Mouse (Mus musculus) forebrain, embryonic 14.5 days (tissue): Measurements from ENCODE around the gene Tspoap1. TPM values are rescaled to one million over a fixed set of nuclear protein-coding genes. Genes with fewer than 3 reads are reported as not detected.
A peak's percentile ranks its signal among the peaks of the same experiment; 100 is the strongest.

ENCODE experiments used
- ATAC-seq: fragments of 200-750 bp; cut with Nextera tagmentation; 2 replicates; pipeline ENCODE4 v1.8.0; 2017; ENCODE audit warnings: mild to moderate bottlenecking, moderate library complexity
- DNase-seq: peaks from one replicate; pipeline ENCODE4 v3.0.0-alpha.2; 2015; ENCODE audit warnings: low spot score
- H3K27ac ChIP-seq: fragments of 300-500 bp; sonication (generic); 2 replicates; pipeline ENCODE4 v1.5.1; 2014; ENCODE audit warnings: low read depth, mild to moderate bottlenecking, control low read depth, low read length, moderate library complexity
- H3K27me3 ChIP-seq: fragments of 300-500 bp; sonication (generic); replicated peaks from 2 replicates; pipeline ENCODE4 v1.6.1; 2014; ENCODE audit warnings: low read length, control low read depth, mixed read lengths; ENCODE audit not compliant: control insufficient read depth, insufficient read depth
- H3K36me3 ChIP-seq: fragments of 300-500 bp; sonication (generic); 2 replicates; pipeline ENCODE4 v1.6.1; 2014; ENCODE audit warnings: low read length, control low read depth; ENCODE audit not compliant: control insufficient read depth, insufficient read depth
- H3K4me1 ChIP-seq: fragments of 300-500 bp; sonication (generic); 2 replicates; pipeline ENCODE4 v1.6.1; 2014; ENCODE audit warnings: antibody characterized with exemption, low read length, control low read depth; ENCODE audit not compliant: control insufficient read depth, insufficient read depth
- H3K4me2 ChIP-seq: fragments of 300-500 bp; sonication (generic); 2 replicates; pipeline ENCODE4 v1.6.1; 2014; ENCODE audit warnings: mild to moderate bottlenecking, control low read depth, low read length
- H3K4me3 ChIP-seq: fragments of 300-500 bp; sonication (generic); 2 replicates; pipeline ENCODE4 v1.5.1; 2014; ENCODE audit warnings: low read depth, low read length, control low read depth
- H3K9ac ChIP-seq: fragments of 300-500 bp; sonication (generic); 2 replicates; pipeline ENCODE4 v1.6.1; 2014; ENCODE audit warnings: mild to moderate bottlenecking, low read length, control low read depth, moderate library complexity
- H3K9me3 ChIP-seq: fragments of 300-500 bp; sonication (generic); replicated peaks from 2 replicates; pipeline ENCODE4 v1.6.1; 2016; ENCODE audit warnings: low read length, control low read depth, mixed read lengths; ENCODE audit not compliant: control insufficient read depth
- WGBS: fragments of 180-500 bp; shearing (Covaris S2); extraction: QIAGEN DNeasy Blood & Tissue Kit; methylation state at CpG from one replicate; pipeline ENCODE4 v1.1.7; 2014; 5-methylcytosine and 5-hydroxymethylcytosine counted together
- polyA plus RNA-seq: library from polyadenylated mRNA; unstranded; fragments of >200 nt; fragmentation: Nextera tagmentation; extraction: Ambion mirVana; gene quantifications from 2 replicates; pipeline ENCODE4 v1.2.1, GENCODE M21; 2014

Gene Tspoap1
- polyA plus RNA-seq, 1 experiment from 2014 or later, result 13.5 TPM

DNA sequence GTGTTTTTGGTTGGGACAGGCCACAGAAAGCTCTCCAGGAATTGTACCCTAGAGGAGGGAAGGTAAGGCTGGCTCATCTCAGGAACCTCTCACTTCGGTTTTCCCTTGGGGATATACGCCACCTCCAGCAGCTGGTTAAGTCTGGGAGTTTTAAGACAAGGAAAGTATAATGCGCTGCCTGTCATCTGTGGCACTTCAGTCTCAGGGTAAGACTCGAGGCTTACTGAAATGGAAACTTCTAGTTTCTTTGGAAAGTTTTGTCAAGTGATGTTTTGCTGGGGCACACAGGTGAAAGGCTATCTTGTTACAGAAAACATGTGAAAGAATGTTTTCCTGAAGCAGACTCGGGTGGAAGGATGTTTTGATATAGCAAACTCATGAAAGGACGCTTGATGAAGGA is 47.1 kb downstream of the Tspoap1 start:
- WGBS, result 85% methylated on average over 6 of the region's 6 CpGs
- H3K9ac ChIP-seq, result no peak overlapping the region
- H3K4me1 ChIP-seq, result no peaks in the 10 kb centered on the region
- DNase-seq (no peak), ATAC-seq (no peak)
- H3K4me3 ChIP-seq, result no peak overlapping the region
- no peaks in the 10 kb centered on the region for H3K36me3 ChIP-seq
- no peak overlapping the region for H3K4me2 ChIP-seq
- no peaks in the 10 kb centered on the region for H3K9me3 ChIP-seq
- H3K27ac ChIP-seq, result no peak overlapping the region
- H3K27me3 ChIP-seq, result no peaks in the 10 kb centered on the region

- Histone ChIP-seq H3K27me3 (no peaks in the 10 kb centered on the region), H3K4me3 (no peak overlapping the region), H3K27ac (no peak overlapping the region), H3K4me1 (no peaks in the 10 kb centered on the region), H3K9ac (no peak overlapping the region), H3K4me2 (no peak overlapping the region), H3K36me3 (no peaks in the 10 kb centered on the region), H3K9me3 (no peaks in the 10 kb centered on the region)
- ATAC-seq, result no peak
- no peak for DNase-seq
- 84% methylated on average over 7 of the region's 7 CpGs for WGBS
Observed at GRCm38 (mm10) chr11:87808236-87808635, 47.9 kb downstream of the Tspoap1 start.

GRCm38 (mm10) chr11:87811396-87811795 is 51.1 kb downstream of the Tspoap1 start:
- no peak overlapping the region for H3K27ac ChIP-seq
- 62% methylated on average over 3 of the region's 4 CpGs for WGBS
- ATAC-seq, result no peak

DNA sequence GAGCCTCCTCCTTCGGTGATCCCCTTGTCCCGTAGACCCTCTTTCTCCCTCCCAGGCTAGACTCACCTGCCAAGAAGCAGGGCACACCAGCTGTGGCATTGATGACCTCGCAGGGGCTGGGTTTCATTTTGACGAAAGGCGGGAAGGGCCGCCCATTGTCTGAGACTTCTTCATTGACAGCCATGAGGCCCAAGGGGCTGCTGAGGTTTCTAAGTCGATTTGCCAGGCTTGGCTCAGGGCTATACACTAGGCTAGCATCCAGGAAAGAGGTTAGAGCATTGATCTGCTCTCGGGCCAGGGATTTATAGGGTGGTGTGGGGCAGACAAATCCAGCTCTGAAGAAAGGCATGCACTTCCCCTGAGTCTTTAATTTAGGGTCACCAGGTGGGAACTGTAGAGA is 54.5 kb downstream of the Tspoap1 start:
- no peak for ATAC-seq
- Histone ChIP-seq H3K9ac (no peak overlapping the region), H3K27ac (no peak overlapping the region), H3K36me3 (no peaks in the 10 kb centered on the region), H3K9me3 (no peaks in the 10 kb centered on the region), H3K4me1 (0 out of 2 replicates have a peak, but pooled peaks cover 3% of the 10 kb centered on the region), H3K4me2 (no peak overlapping the region), H3K4me3 (no peak overlapping the region), H3K27me3 (no peaks in the 10 kb centered on the region)
- no peak for DNase-seq
- 65% methylated on average over 8 of the region's 8 CpGs for WGBS

More at GRCm38 (mm10) chr11:87811396-87811795, 51.1 kb downstream of the Tspoap1 start:
- H3K4me3 ChIP-seq, result no peak overlapping the region
- H3K4me1 ChIP-seq, result no peaks in the 10 kb centered on the region
- H3K9ac ChIP-seq, result no peak overlapping the region
- DNase-seq, result peak; percentile 19
- no peaks in the 10 kb centered on the region for H3K36me3 ChIP-seq
- no peaks in the 10 kb centered on the region for H3K9me3 ChIP-seq
- no peak overlapping the region for H3K4me2 ChIP-seq
- no peaks in the 10 kb centered on the region for H3K27me3 ChIP-seq

DNA sequence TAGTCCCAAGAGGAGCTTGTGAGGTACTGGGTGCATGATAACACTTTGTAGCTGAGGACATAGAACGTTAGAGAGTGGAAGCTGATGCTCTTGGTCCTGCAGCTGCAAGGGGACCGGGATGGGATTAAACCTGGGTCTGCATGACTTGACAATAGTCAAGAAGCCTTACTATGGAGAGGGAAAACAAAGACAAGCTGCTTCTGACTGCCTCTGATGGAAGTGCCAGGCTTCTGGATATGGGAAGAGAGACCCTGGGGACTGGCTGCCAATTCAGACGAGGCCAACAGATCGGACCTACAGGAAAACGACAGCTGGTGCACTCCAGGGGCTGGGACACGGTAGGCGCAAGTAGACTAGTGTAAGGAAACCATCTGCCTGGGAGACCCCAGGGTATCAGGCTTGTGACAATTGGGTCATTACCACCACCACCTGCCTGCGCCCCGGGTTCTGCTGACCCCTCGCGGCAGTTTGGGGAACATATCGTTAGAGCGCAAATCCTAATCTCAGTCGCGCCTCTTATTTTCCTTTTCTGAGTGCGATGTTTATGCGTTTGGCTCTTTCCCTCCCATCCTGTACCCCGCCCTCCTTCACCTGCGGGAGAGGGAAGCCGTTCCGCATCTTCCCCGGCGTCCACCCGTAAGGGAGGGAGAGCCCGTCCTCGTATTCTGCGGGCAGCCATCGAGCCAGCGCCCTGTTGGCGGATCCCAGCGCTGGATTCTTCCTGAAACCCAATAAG is 56.5 kb downstream of the Tspoap1 start:
- H3K27me3 ChIP-seq, result no peaks in the 10 kb centered on the region
- H3K9me3 ChIP-seq, result no peaks in the 10 kb centered on the region
- no peak overlapping the region for H3K27ac ChIP-seq
- peak overlapping the region; percentile 37 for H3K9ac ChIP-seq
- 0 out of 2 replicates have a peak, but pooled peaks cover 3% of the 10 kb centered on the region for H3K4me1 ChIP-seq
- DNase-seq, result peak; percentile 79
- WGBS, result 3% methylated on average over 30 of the region's 31 CpGs
- peak; percentile 72; the same call in 1 of the 2 replicates for ATAC-seq
- H3K4me2 ChIP-seq, result peak overlapping the region; percentile 45
- no peaks in the 10 kb centered on the region for H3K36me3 ChIP-seq
- H3K4me3 ChIP-seq, result peak overlapping the region; percentile 20

GRCm38 (mm10) chr11:87817443-87817773 is 57.1 kb downstream of the Tspoap1 start:
- Histone ChIP-seq H3K27ac (no peak overlapping the region), H3K36me3 (no peaks in the 10 kb centered on the region), H3K27me3 (no peaks in the 10 kb centered on the region), H3K4me1 (0 out of 2 replicates have a peak, but pooled peaks cover 3% of the 10 kb centered on the region), H3K4me2 (peak overlapping the region; percentile 45), H3K9me3 (no peaks in the 10 kb centered on the region), H3K4me3 (peak overlapping the region; percentile 20), H3K9ac (peak overlapping the region; percentile 37)
- 30% methylated on average over 4 of the region's 4 CpGs for WGBS
- 0 out of 2 replicates have a peak, but pooled peaks have one; percentile 15 for ATAC-seq
- DNase-seq, result no peak

DNA sequence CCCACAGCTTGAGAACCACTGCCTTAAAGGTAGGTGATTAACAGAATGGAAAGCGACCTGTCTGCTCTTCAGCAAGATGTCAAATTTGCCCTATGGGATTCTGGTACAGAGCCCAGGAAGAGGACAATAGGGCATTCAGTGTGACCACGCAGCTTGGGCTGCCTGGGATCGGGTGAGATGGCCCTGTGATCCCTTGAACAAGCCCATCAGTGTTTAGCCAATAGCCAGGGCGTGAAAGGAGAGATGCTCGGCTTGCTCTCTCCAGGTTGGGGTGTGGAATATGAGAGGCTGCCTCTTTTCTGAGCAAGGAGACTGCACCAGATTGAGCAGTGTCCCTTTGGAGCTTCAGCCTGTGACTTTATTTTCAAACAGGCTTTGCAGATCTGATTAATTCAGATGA is 61.2 kb downstream of the Tspoap1 start:
- ATAC-seq (no peak), DNase-seq (no peak)
- no peak overlapping the region for H3K27ac ChIP-seq
- no peak overlapping the region for H3K4me3 ChIP-seq
- H3K9me3 ChIP-seq, result no peaks in the 10 kb centered on the region
- H3K4me1 ChIP-seq, result 0 out of 2 replicates have a peak, but pooled peaks cover 3% of the 10 kb centered on the region
- WGBS, result 46% methylated on average over 5 of the region's 5 CpGs
- no peak overlapping the region for H3K4me2 ChIP-seq
- no peaks in the 10 kb centered on the region for H3K36me3 ChIP-seq
- H3K9ac ChIP-seq, result no peak overlapping the region
- no peaks in the 10 kb centered on the region for H3K27me3 ChIP-seq

DNA sequence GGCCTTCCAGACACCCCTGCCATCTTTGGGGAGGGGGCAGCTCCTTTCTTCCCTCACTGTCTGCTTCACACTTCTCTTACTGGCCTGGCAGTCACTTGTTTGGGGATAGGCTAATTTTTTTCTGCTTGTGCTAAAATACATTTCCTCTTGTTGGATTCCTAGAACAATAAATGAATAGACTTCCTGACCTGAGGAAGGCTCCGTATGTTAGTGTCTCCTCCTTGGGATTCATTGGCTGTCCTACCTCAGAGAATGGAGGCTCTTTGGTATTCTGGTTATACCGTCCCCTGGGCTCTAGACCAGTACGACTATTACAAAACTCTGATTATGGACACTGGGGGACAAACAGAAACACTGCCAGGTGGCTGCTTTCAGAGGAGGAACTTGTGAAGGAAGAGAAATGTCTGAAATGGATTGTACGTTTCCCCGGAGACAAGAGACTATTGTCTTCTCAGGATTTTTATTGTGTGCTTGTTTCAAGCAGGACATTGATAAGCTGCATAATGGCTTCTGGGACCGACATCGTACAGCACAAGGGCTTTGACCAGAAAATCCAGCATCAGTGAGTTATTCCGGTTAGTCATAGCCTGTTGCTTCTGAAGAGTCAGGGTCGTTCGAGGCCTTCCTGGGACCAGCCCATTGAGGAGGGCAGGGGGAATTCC is 68.0 kb downstream of the Tspoap1 start, which contains the start of gene Lpo:
Lpo (minus strand) TSS at position 51 of the 662 bp plus-strand sequence.
- Histone ChIP-seq H3K9ac (no peak within 1 kb of the TSS), H3K4me2 (no peak within 1 kb of the TSS), H3K36me3 (no peaks in the 10 kb centered on the region), H3K27me3 (no peaks in the 10 kb centered on the region), H3K4me3 (no peak within 1 kb of the TSS), H3K4me1 (0 out of 2 replicates have a peak, but pooled peaks cover 2% of the 10 kb centered on the region), H3K9me3 (no peaks in the 10 kb centered on the region), H3K27ac (no peak within 1 kb of the TSS)
- no peak for ATAC-seq
- no peak for DNase-seq
- whole genome bisulfite sequencing, result 25% methylated on average over 10 of the region's 10 CpGs
